Mouse (Mus musculus) forebrain, postnatal 0 days (tissue): Measurements from ENCODE around the gene Zfp189. TPM values are rescaled to one million over a fixed set of nuclear protein-coding genes. Genes with fewer than 3 reads are reported as not detected.
"Not testable (repeated sequence)": the region's sequence is repeated elsewhere in the genome, so short reads cannot be mapped to it uniquely, and the experiment has no call there.

ENCODE experiments used
- ATAC-seq: fragments of 200-750 bp; cut with Nextera tagmentation; 2 replicates; pipeline ENCODE4 v1.8.0; 2017; ENCODE audit warnings: mild to moderate bottlenecking, moderate library complexity
- DNase-seq: peaks from one replicate; pipeline ENCODE4 v3.0.0-alpha.2; 2015
- H3K27ac ChIP-seq: fragments of 300-500 bp; sonication (generic); 2 replicates; pipeline ENCODE4 v1.5.1; 2014; ENCODE audit warnings: low read depth, mild to moderate bottlenecking, antibody characterized with exemption, low read length, moderate library complexity, mixed read lengths
- H3K27me3 ChIP-seq: fragments of 300-500 bp; sonication (generic); 2 replicates; pipeline ENCODE4 v1.6.1; 2014; ENCODE audit warnings: mild to moderate bottlenecking, low read length, mixed read lengths; ENCODE audit not compliant: insufficient read depth
- H3K36me3 ChIP-seq: fragments of 300-500 bp; sonication (generic); 2 replicates; pipeline ENCODE4 v1.6.1; 2014; ENCODE audit warnings: mild to moderate bottlenecking, moderate library complexity; ENCODE audit not compliant: insufficient read depth
- H3K4me1 ChIP-seq: fragments of 300-500 bp; sonication (generic); 2 replicates; pipeline ENCODE4 v1.6.1; 2014; ENCODE audit warnings: antibody characterized with exemption; ENCODE audit not compliant: insufficient read depth
- H3K4me2 ChIP-seq: fragments of 300-500 bp; sonication (generic); 2 replicates; pipeline ENCODE4 v1.6.1; 2014; ENCODE audit warnings: low read depth, mild to moderate bottlenecking, moderate library complexity
- H3K4me3 ChIP-seq: fragments of 300-500 bp; sonication (generic); 2 replicates; pipeline ENCODE4 v1.5.1; 2014; ENCODE audit warnings: low read depth, low read length, mixed read lengths
- H3K9ac ChIP-seq: fragments of 300-500 bp; sonication (generic); 2 replicates; pipeline ENCODE4 v1.6.1; 2014; ENCODE audit warnings: mild to moderate bottlenecking
- H3K9me3 ChIP-seq: fragments of 300-500 bp; sonication (generic); 2 replicates; pipeline ENCODE4 v1.6.1; 2016; ENCODE audit warnings: low read length
- CTCF ChIP-seq: sonication (generic); IDR thresholded peaks from 2 replicates; pipeline ENCODE4 v1.5.1; 2016; ENCODE audit warnings: antibody characterized with exemption, control low read depth, low read depth
- WGBS: fragments of 180-500 bp; shearing (Covaris S2); extraction: QIAGEN DNeasy Blood & Tissue Kit; methylation state at CpG from one replicate; pipeline ENCODE4 v1.1.7; 2014; 5-methylcytosine and 5-hydroxymethylcytosine counted together
- polyA plus RNA-seq: library from polyadenylated mRNA; unstranded; fragments of >200 nt; fragmentation: Nextera tagmentation; extraction: Ambion mirVana; gene quantifications from 2 replicates; pipeline ENCODE4 v1.2.1, GENCODE M21; 2015
- total RNA-seq: library from RNA; depleted of rRNA; stranded (reverse); fragments of >200 nt; gene quantifications from 2 replicates; pipeline ENCODE4 v1.2.3, GENCODE M21; 2014

The Zfp189 gene
- total and polyA plus RNA-seq, 2 experiments from 2014 or later: 4.1 to 9.2 TPM

DNA sequence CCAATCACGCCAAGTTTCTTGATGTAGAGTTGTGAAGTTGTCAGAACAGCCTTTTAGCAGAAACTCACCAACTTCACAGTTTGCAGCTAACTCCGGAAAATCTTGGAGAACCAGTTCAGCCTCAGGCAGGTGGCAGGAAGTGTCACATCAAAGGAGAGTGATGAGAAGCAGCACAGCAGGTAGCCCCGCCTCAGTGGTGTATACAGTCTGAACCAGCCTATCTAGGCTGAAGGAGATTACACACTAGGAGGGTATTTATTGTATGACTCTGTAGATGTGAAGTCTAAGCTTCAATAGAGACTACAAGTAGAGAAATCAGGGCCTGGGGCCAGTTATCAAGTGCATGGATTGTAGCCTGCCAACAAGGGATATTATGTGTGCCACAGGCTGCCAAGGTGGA is 40.1 kb upstream of the Zfp189 start:
- DNase-seq (no peak), ATAC-seq (no peak)
- H3K27me3 ChIP-seq: no peaks in the 10 kb centered on the region
- no peak for TF ChIP-seq CTCF
- H3K9me3 ChIP-seq: no peaks in the 10 kb centered on the region
- no peaks in the 10 kb centered on the region for H3K36me3 ChIP-seq
- no peak overlapping the region for H3K9ac ChIP-seq
- 67% methylated on average over 3 of the region's 3 CpGs for WGBS
- H3K4me3 ChIP-seq: no peak overlapping the region
- H3K27ac ChIP-seq: no peak overlapping the region
- no peaks in the 10 kb centered on the region for H3K4me1 ChIP-seq
- H3K4me2 ChIP-seq: no peak overlapping the region

DNA sequence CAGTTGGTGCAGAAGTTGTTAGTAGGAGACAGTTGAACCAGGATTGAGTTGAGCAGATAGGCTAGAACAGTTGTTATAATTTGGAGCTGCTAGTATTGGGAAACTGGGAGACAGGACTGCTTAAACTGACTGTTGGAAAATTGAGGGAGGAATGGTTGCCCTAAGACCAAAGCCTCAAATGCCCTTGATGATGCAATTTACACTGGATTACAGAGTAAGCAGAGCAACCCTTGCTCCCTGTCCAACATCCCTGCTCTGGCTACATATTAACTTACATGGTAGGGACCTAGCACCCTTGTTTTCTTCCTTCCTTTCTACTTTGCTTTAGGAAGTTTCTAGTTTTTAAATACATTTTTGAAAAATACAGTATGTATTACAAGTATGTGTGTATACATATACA is 35.5 kb upstream of the Zfp189 start:
- H3K4me3 ChIP-seq: no peak overlapping the region
- H3K27ac ChIP-seq: no peak overlapping the region
- TF ChIP-seq CTCF: no peak
- H3K4me2 ChIP-seq: no peak overlapping the region
- no peaks in the 10 kb centered on the region for H3K4me1 ChIP-seq
- H3K9me3 ChIP-seq: no peaks in the 10 kb centered on the region
- DNase-seq (no peak), ATAC-seq (no peak)
- no peaks in the 10 kb centered on the region for H3K27me3 ChIP-seq
- no peaks in the 10 kb centered on the region for H3K36me3 ChIP-seq
- no peak overlapping the region for H3K9ac ChIP-seq

DNA sequence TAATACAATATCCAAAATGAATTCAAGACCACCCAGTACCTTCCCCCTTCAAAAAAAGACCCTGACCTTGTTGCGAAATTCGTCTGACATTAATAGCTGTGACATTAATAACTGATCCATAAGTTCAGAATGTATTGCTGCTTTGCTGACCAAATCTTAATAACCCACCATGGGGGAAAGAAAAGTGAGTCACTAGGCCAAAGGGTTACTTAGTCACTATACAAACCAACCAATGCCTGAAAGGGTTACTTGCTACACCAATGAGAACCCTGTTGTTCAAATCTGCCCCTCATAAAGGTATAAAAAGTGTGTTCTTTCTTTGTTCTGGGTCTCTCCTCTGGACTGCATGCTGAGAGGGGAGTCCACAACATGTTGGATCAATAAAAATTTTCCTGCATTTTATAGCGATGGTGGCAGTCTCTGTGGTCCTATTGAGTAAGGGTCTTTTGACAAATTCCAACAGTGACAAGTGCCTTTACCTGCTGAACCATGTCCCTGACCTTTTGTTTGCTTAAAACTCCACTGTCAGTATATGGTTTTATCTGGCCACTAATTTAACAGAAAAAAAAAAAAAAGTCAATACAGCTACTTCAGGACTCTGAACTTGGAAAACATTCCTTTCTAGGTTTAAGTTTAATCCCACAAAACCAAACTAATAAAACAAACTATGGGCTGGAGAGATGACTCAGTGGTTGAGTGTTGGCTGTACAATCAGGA is 34.9 kb upstream of the Zfp189 start:
- not testable (repeated sequence) for H3K9ac ChIP-seq, H3K4me1 ChIP-seq, DNase-seq, H3K27ac ChIP-seq, H3K9me3 ChIP-seq, H3K4me3 ChIP-seq, ATAC-seq, H3K27me3 ChIP-seq, H3K36me3 ChIP-seq, H3K4me2 ChIP-seq
- WGBS: 79% methylated on average over 3 of the region's 3 CpGs

DNA sequence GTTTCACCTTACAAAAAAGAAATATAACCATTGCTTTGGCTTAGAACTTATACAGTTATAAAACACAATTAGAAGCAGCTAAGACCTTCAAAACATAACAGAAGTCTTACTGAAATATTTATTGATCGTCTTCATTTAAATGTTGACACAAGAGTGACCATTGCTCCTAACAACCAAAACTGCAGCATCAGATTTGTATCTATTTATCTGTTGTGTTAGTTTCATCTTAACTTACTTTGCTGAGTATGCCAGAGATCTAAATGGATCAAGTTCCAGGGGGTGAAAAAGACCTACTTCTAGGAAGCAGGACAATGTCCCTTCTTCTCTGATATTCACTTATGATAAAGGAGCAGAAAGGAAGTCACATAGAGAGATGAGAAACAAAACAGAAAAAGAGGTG is 17.4 kb upstream of the Zfp189 start:
- Histone ChIP-seq H3K9me3 (no peaks in the 10 kb centered on the region), H3K36me3 (no peaks in the 10 kb centered on the region), H3K27me3 (no peaks in the 10 kb centered on the region), H3K4me2 (no peak overlapping the region), H3K4me3 (no peak overlapping the region), H3K4me1 (no peaks in the 10 kb centered on the region), H3K27ac (no peak overlapping the region), H3K9ac (no peak overlapping the region)
- DNase-seq (no peak), ATAC-seq (no peak)
- WGBS: 92% methylated on average over 1 of the region's 1 CpGs
- no peak for TF ChIP-seq CTCF

DNA sequence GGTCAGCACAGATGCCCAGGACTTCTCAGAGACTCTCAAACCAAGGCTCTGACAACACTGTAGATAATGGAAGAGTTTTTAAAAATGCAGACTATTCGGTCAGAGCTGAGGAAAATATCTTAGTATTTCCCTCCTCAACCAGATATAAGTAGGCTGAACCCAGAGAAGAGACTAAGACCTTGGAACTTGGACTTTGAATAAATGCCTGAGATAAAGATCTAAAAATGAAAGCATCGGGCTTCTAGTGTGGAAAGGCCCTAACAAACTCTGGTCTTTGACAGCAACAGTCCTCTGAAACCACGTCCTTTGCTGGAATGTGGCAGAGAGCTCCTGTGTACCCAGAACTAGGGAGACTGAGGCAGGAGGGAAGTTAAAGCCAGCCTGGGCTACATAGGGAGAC is 14.6 kb upstream of the Zfp189 start, which contains the start of gene Baat:
Gene Baat (minus strand): TSS at position 172 of the 400 bp plus-strand sequence.
- DNase-seq (no peak), ATAC-seq (no peak)
- no peaks in the 10 kb centered on the region for H3K4me1 ChIP-seq
- H3K4me3 ChIP-seq: no peak within 1 kb of the TSS
- H3K4me2 ChIP-seq: no peak within 1 kb of the TSS
- no peak for TF ChIP-seq CTCF
- no peak within 1 kb of the TSS for H3K27ac ChIP-seq
- 83% methylated on average over 3 of the region's 3 CpGs for WGBS
- H3K36me3 ChIP-seq: no peaks in the 10 kb centered on the region
- no peak within 1 kb of the TSS for H3K9ac ChIP-seq
- no peaks in the 10 kb centered on the region for H3K27me3 ChIP-seq
- H3K9me3 ChIP-seq: no peaks in the 10 kb centered on the region

DNA sequence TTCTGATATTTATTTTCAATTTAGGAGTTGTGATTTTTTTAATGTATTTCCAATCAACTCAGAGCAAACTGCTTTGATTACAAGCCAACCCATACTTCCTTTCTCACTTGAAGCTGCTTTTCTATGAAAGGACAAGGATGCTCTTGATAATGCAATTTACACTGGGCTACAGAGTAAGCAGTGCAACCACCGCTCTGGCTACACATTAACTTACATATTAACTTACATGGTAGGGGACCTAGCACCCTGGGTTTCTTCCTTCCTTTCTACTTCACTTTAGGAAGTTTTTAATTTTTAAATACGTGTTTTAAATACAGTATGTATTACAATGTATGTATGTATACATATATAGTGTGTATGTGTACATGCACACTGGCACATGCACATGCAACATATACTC is 11.8 kb upstream of the Zfp189 start:
- no peak overlapping the region for H3K27ac ChIP-seq
- no peak for DNase-seq
- H3K27me3 ChIP-seq: no peaks in the 10 kb centered on the region
- no peaks in the 10 kb centered on the region for H3K9me3 ChIP-seq
- no peak overlapping the region for H3K9ac ChIP-seq
- no peaks in the 10 kb centered on the region for H3K4me1 ChIP-seq
- H3K36me3 ChIP-seq: peaks cover 14% of the 10 kb centered on the region
- ATAC-seq: no peak
- no peak overlapping the region for H3K4me3 ChIP-seq
- WGBS: 90% methylated on average over 2 of the region's 2 CpGs
- no peak overlapping the region for H3K4me2 ChIP-seq
- no peak for TF ChIP-seq CTCF

DNA sequence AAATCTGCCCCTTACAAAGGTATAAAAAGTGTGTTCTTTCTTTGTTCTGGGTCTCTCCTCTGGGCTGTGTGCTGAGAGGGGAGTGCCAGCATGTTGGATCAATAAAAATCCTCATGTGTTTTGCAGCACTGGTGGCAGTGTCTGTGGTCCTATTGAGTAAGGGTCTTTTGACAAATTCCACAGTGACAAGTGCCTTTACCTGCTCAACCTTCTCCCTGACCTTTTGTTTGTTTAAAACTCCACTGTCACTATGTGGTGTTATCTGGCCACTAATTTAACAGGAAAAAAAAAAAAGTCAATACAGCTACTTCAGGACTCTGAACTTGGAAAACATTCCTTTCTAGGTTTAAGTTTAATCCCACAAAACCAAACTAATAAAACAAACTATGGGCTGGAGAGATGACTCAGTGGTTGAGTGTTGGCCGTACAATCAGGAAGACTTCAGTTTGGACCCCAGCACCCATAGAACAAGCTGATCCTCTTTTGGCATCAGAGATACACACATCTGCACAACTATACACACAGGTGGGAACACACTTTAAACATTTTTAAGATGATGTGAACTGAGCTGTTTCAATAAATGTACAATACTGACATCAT is 10.6 kb upstream of the Zfp189 start:
- peaks cover 14% of the 10 kb centered on the region for H3K36me3 ChIP-seq
- WGBS: 96% methylated on average over 1 of the region's 1 CpGs
- ATAC-seq, DNase-seq, H3K4me1 ChIP-seq, H3K27me3 ChIP-seq, H3K9me3 ChIP-seq, H3K27ac ChIP-seq, H3K4me2 ChIP-seq, H3K9ac ChIP-seq, H3K4me3 ChIP-seq: not testable (repeated sequence)
